Mouse (Mus musculus) small intestine, adult 2 months (tissue): ENCODE data around the gene Lmo1.

Experiments
- CTCF ChIP-seq: fragments of 200-500 bp; IDR thresholded peaks from 2 replicates; pipeline ENCODE4 v1.5.1; 2012; ENCODE audit warnings: low read depth, mild to moderate bottlenecking, control low read depth, inconsistent platforms, low read length, moderate library complexity, mixed read lengths; ENCODE audit not compliant: insufficient replicate concordance, insufficient read length; ENCODE audit errors: extremely low read depth
- POLR2A ChIP-seq: fragments of 200-500 bp; IDR thresholded peaks from 2 replicates; pipeline ENCODE4 v1.6.1; 2012; ENCODE audit warnings: low read depth, mild to moderate bottlenecking, control low read depth, inconsistent platforms, low read length, moderate library complexity

GRCm38 (mm10) chr7:109151088-109151487 lies 23.9 kb downstream of the Lmo1 start:
- TF ChIP-seq CTCF = no peak
- no peak for TF ChIP-seq POLR2A
